Mouse (Mus musculus) heart, embryonic 11.5 days (tissue): Measurements from ENCODE around the gene Spg7. TPM values are rescaled to one million over a fixed set of nuclear protein-coding genes. Genes with fewer than 3 reads are reported as not detected.

ENCODE experiments used
- ATAC-seq: fragments of 200-750 bp; cut with Nextera tagmentation; replicated peaks from 2 replicates; pipeline ENCODE4 v1.8.0; 2017; ENCODE audit warnings: moderate library complexity; ENCODE audit not compliant: insufficient number of reproducible peaks, low FRiP score, low TSS enrichment
- H3K27ac ChIP-seq: fragments of 300-500 bp; sonication (generic); 2 replicates; pipeline ENCODE4 v1.5.1; 2014; ENCODE audit warnings: mild to moderate bottlenecking, low read depth, low read length
- H3K27me3 ChIP-seq: fragments of 300-500 bp; sonication (generic); 2 replicates; pipeline ENCODE4 v1.6.1; 2014; ENCODE audit warnings: mild to moderate bottlenecking, low read length, mixed read lengths; ENCODE audit not compliant: control insufficient read depth, insufficient read depth
- H3K36me3 ChIP-seq: fragments of 300-500 bp; sonication (generic); 2 replicates; pipeline ENCODE4 v1.6.1; 2014; ENCODE audit warnings: mild to moderate bottlenecking, low read length, moderate library complexity, mixed read lengths; ENCODE audit not compliant: control insufficient read depth, insufficient read depth
- H3K4me1 ChIP-seq: fragments of 300-500 bp; sonication (generic); 2 replicates; pipeline ENCODE4 v1.6.1; 2014; ENCODE audit warnings: low read length; ENCODE audit not compliant: control insufficient read depth, insufficient read depth
- H3K4me2 ChIP-seq: fragments of 300-500 bp; sonication (generic); 2 replicates; pipeline ENCODE4 v1.6.1; 2014; ENCODE audit warnings: mild to moderate bottlenecking, moderate library complexity
- H3K4me3 ChIP-seq: fragments of 300-500 bp; sonication (generic); 2 replicates; pipeline ENCODE4 v1.5.1; 2014; ENCODE audit warnings: low read depth, low read length
- H3K9ac ChIP-seq: fragments of 300-500 bp; sonication (generic); 2 replicates; pipeline ENCODE4 v1.6.1; 2014; ENCODE audit warnings: mild to moderate bottlenecking, low read depth, low read length, moderate library complexity
- H3K9me3 ChIP-seq: fragments of 300-500 bp; sonication (generic); replicated peaks from 2 replicates; pipeline ENCODE4 v1.6.1; 2016; ENCODE audit warnings: low read length; ENCODE audit not compliant: control insufficient read depth
- WGBS: fragments of 180-500 bp; shearing (Covaris S2); extraction: QIAGEN DNeasy Blood & Tissue Kit; methylation state at CpG from one replicate; pipeline ENCODE4 v1.1.7; 2014; ENCODE audit not compliant: insufficient replicate concordance; 5-methylcytosine and 5-hydroxymethylcytosine counted together
- polyA plus RNA-seq: library from polyadenylated mRNA; unstranded; fragments of >200 nt; fragmentation: Nextera tagmentation; extraction: Ambion mirVana; gene quantifications from 2 replicates; pipeline ENCODE4 v1.2.1, GENCODE M21; 2014

Spg7 gene
- polyA plus RNA-seq, 1 experiment from 2014 or later = 48.7 TPM

- WGBS = 33% methylated on average over 7 of the region's 7 CpGs
- H3K27me3 ChIP-seq = no peaks in the 10 kb centered on the region
- ATAC-seq = no peak
- no peak overlapping the region for H3K9ac ChIP-seq
- peaks cover 18% of the 10 kb centered on the region for H3K4me1 ChIP-seq
- H3K9me3 ChIP-seq = peaks cover 3% of the 10 kb centered on the region; the same call in 1 of the 2 replicates
- H3K27ac ChIP-seq = no peak overlapping the region
- no peaks in the 10 kb centered on the region for H3K36me3 ChIP-seq
- H3K4me3 ChIP-seq = no peak overlapping the region
- no peak overlapping the region for H3K4me2 ChIP-seq
Measured at GRCm38 (mm10) chr8:123135406-123135805, 72.7 kb downstream of the Spg7 start.

- H3K9ac ChIP-seq = no peak overlapping the region
- no peak overlapping the region for H3K4me3 ChIP-seq
- H3K4me1 ChIP-seq = peaks cover 18% of the 10 kb centered on the region
- no peak overlapping the region for H3K27ac ChIP-seq
- peaks cover 3% of the 10 kb centered on the region; the same call in 1 of the 2 replicates for H3K9me3 ChIP-seq
- WGBS = 47% methylated on average over 9 of the region's 9 CpGs
- no peak for ATAC-seq
- H3K36me3 ChIP-seq = no peaks in the 10 kb centered on the region
- H3K27me3 ChIP-seq = no peaks in the 10 kb centered on the region
- no peak overlapping the region for H3K4me2 ChIP-seq
Measured at GRCm38 (mm10) chr8:123135806-123136205, 73.1 kb downstream of the Spg7 start.

- ATAC-seq = no peak
Measured at GRCm38 (mm10) chr8:123136287-123136686, 73.5 kb downstream of the Spg7 start.

GRCm38 (mm10) chr8:123137645-123138077 is 74.9 kb downstream of the Spg7 start:
- Histone ChIP-seq H3K4me3 (no peak overlapping the region), H3K4me2 (no peak overlapping the region), H3K4me1 (peaks cover 18% of the 10 kb centered on the region), H3K27ac (peak overlapping the region; percentile 46; the same call in 1 of the 2 replicates), H3K27me3 (no peaks in the 10 kb centered on the region), H3K36me3 (no peaks in the 10 kb centered on the region), H3K9me3 (peaks cover 3% of the 10 kb centered on the region; the same call in 1 of the 2 replicates), H3K9ac (no peak overlapping the region)
- ATAC-seq = peak; percentile 79
- WGBS = 4% methylated on average over 2 of the region's 2 CpGs

More at GRCm38 (mm10) chr8:123136287-123136686, 73.5 kb downstream of the Spg7 start:
- Histone ChIP-seq H3K4me3 (no peak overlapping the region), H3K4me1 (peaks cover 18% of the 10 kb centered on the region), H3K4me2 (no peak overlapping the region), H3K9me3 (peaks cover 3% of the 10 kb centered on the region; the same call in 1 of the 2 replicates), H3K27ac (no peak overlapping the region), H3K36me3 (no peaks in the 10 kb centered on the region), H3K27me3 (no peaks in the 10 kb centered on the region), H3K9ac (no peak overlapping the region)
- 75% methylated on average over 9 of the region's 9 CpGs for WGBS

- ATAC-seq = no peak
- Histone ChIP-seq H3K9me3 (no peaks in the 10 kb centered on the region), H3K27me3 (no peaks in the 10 kb centered on the region), H3K9ac (no peak overlapping the region), H3K27ac (no peak overlapping the region), H3K4me2 (no peak overlapping the region), H3K4me3 (no peak overlapping the region), H3K36me3 (no peaks in the 10 kb centered on the region), H3K4me1 (peaks cover 18% of the 10 kb centered on the region)
- WGBS = 46% methylated on average over 4 of the region's 4 CpGs
Measured at GRCm38 (mm10) chr8:123138741-123139140, 76.0 kb downstream of the Spg7 start.

GRCm38 (mm10) chr8:123141741-123142462 is 79.2 kb downstream of the Spg7 start:
- WGBS = 76% methylated on average over 14 of the region's 14 CpGs
- no peaks in the 10 kb centered on the region for H3K9me3 ChIP-seq
- no peak overlapping the region for H3K4me3 ChIP-seq
- no peak overlapping the region for H3K9ac ChIP-seq
- H3K4me1 ChIP-seq = peaks cover 13% of the 10 kb centered on the region
- no peak overlapping the region for H3K4me2 ChIP-seq
- no peaks in the 10 kb centered on the region for H3K36me3 ChIP-seq
- no peaks in the 10 kb centered on the region for H3K27me3 ChIP-seq
- no peak for ATAC-seq
- no peak overlapping the region for H3K27ac ChIP-seq

- Histone ChIP-seq H3K27ac (no peak overlapping the region), H3K9ac (no peak overlapping the region), H3K4me2 (no peak overlapping the region), H3K27me3 (no peaks in the 10 kb centered on the region), H3K4me3 (no peak overlapping the region), H3K4me1 (no peaks in the 10 kb centered on the region), H3K9me3 (no peaks in the 10 kb centered on the region), H3K36me3 (no peaks in the 10 kb centered on the region)
- no peak for ATAC-seq
- WGBS = 56% methylated on average over 6 of the region's 6 CpGs
Measured at GRCm38 (mm10) chr8:123145279-123145678, 82.5 kb downstream of the Spg7 start.

GRCm38 (mm10) chr8:123146390-123146789 is 83.6 kb downstream of the Spg7 start:
- H3K36me3 ChIP-seq = no peaks in the 10 kb centered on the region
- no peak for ATAC-seq
- no peak overlapping the region for H3K4me2 ChIP-seq
- H3K27ac ChIP-seq = no peak overlapping the region
- H3K9ac ChIP-seq = no peak overlapping the region
- H3K4me1 ChIP-seq = 0 out of 2 replicates have a peak, but pooled peaks cover 3% of the 10 kb centered on the region
- no peaks in the 10 kb centered on the region for H3K27me3 ChIP-seq
- H3K9me3 ChIP-seq = no peaks in the 10 kb centered on the region
- WGBS = 79% methylated on average over 7 of the region's 7 CpGs
- no peak overlapping the region for H3K4me3 ChIP-seq
